9 mouse cellular contexts compared by ENCODE assay signal in genomic region chr1:167259702-167260101, GRCm38 (mm10). TPM values are rescaled to one million over a fixed set of nuclear protein-coding genes. Genes with fewer than 3 reads are reported as not detected.
A peak's percentile ranks its signal among the peaks of the same experiment; 100 is the strongest.
DNase-seq lines count a peak whose midpoint lies in the region; ATAC-seq and TF ChIP-seq lines count a peak whose summit lies in the region.
"Had no signal": no experiment of that assay in that cellular context is flagged by ENCODE, and none has a peak within 500 bp of the region (broad histone marks: within the 10 kb centered on the region; RNA-seq: fewer than 3 reads in every experiment).

No protein-coding gene starts in this region.

- H3K4me1 ChIP-seq in kidney, postnatal 0 days (replicated peaks; ENCODE audit: insufficient read depth, low read length): peaks cover 5% of the 10 kb centered on the region; the same call in 1 of the 2 replicates
- peaks cover 21% of the 10 kb centered on the region for H3K4me1 ChIP-seq in embryonic fibroblast, embryonic 13.5 days (ENCODE audit: control insufficient read depth, insufficient read depth, low read length)

- no peak overlapping the region for H3K4me3 ChIP-seq in kidney, postnatal 0 days (replicated peaks; ENCODE audit: low read depth, low read length)
- no peak overlapping the region for H3K4me3 ChIP-seq in embryonic fibroblast, embryonic 13.5 days (ENCODE audit: insufficient read depth, low read length)

- no peaks in the 10 kb centered on the region for H3K9me3 ChIP-seq in kidney, postnatal 0 days (replicated peaks; ENCODE audit: low read length)

- WGBS in kidney, postnatal 0 days: 58% methylated on average over 10 of the region's 10 CpGs

- no peak overlapping the region for H3K9ac ChIP-seq in kidney, postnatal 0 days (ENCODE audit: low read depth, low read length)

- TF ChIP-seq CTCF in kidney, postnatal 0 days (IDR thresholded peaks at IDR 0.05; ENCODE audit: low read depth): no peak
- no peak for TF ChIP-seq CTCF in embryonic fibroblast, embryonic 13.5 days (IDR thresholded peaks at IDR 0.05; ENCODE audit: borderline replicate concordance, insufficient read depth, low read length)

- no peak overlapping the region for H3K4me2 ChIP-seq in kidney, postnatal 0 days (ENCODE audit: low read length)

- no peak; the same call in 1 of the 2 replicates for ATAC-seq in kidney, postnatal 0 days (replicated peaks; ENCODE audit: low FRiP score, low read depth)

- peak; percentile 47 for DNase-seq in kidney, postnatal 0 days (ENCODE audit: low spot score)
- DNase-seq in kidney, postnatal 25 days: no peak
- DNase-seq in layer of hippocampus, adult 18-20 months (ENCODE audit: low spot score in 2 of 2): peak; percentile 83
- DNase-seq in right cerebral cortex, postnatal 10 days (ENCODE audit: low spot score in 2 of 2): peak; percentile 84 to 91
- no peak for DNase-seq in adrenal gland, postnatal 10 days
- no peak for DNase-seq in T-cell, adult 2 months (ENCODE audit: low spot score)
- no peak for DNase-seq in adrenal gland, adult 8-10 months
- DNase-seq: kidney, postnatal 36 days had no signal

- no peaks in the 10 kb centered on the region for H3K36me3 ChIP-seq in kidney, postnatal 0 days (ENCODE audit: insufficient read depth, low read length)

- H3K27me3 ChIP-seq in kidney, postnatal 0 days (ENCODE audit: insufficient read depth, low read length): no peaks in the 10 kb centered on the region

- no peak overlapping the region for H3K27ac ChIP-seq in kidney, postnatal 0 days
- H3K27ac ChIP-seq in embryonic fibroblast, embryonic 13.5 days (ENCODE audit: insufficient read depth, low read length): peak overlapping the region; percentile 65

- no peak for TF ChIP-seq POLR2A in embryonic fibroblast, embryonic 13.5 days (IDR thresholded peaks at IDR 0.05; ENCODE audit: low read depth, low read length)

RNA-seq across cellular contexts. Expression of gene Uck2, which starts 25.4 kb away (rescaled TPM):
- 50.9 and 51.0 TPM in 2 replicates for polyA plus RNA-seq in kidney, postnatal 0 days (2015; fragmentation: Nextera tagmentation; extraction: Ambion mirVana)
- 132 and 164 TPM in 2 replicates for polyA plus RNA-seq in embryonic fibroblast, embryonic 13.5 days (2011; ENCODE audit: insufficient read length, low read depth, missing spikeins)
- total RNA-seq in layer of hippocampus, adult 18-20 months (2021): 10 to 100 TPM; 28.4 to 35.9 TPM
- 10 to 100 TPM; 51.6 to 53.4 TPM for total RNA-seq in adrenal gland, postnatal 10 days (2021)
- total RNA-seq in adrenal gland, adult 8-10 months (2022): 10 to 100 TPM; 30.9 to 55.9 (median 45.0) TPM

RNA-seq across cellular contexts. Expression of gene Tmco1, which starts 48.5 kb away (rescaled TPM):
- polyA plus RNA-seq in kidney, postnatal 0 days (2015; fragmentation: Nextera tagmentation; extraction: Ambion mirVana): 134 and 137 TPM in 2 replicates
- 81.7 and 105 TPM in 2 replicates for polyA plus RNA-seq in embryonic fibroblast, embryonic 13.5 days (2011; ENCODE audit: insufficient read length, low read depth, missing spikeins)
- total RNA-seq in layer of hippocampus, adult 18-20 months (2021): 10 to 100 TPM; 46.8 to 50.3 TPM
- 100 to 1,000 TPM; 107 to 109 TPM for total RNA-seq in adrenal gland, postnatal 10 days (2021)
- 100 to 1,000 TPM; 145 to 176 (median 155) TPM for total RNA-seq in adrenal gland, adult 8-10 months (2022)

Comparison
In these comparisons a context has a peak if more than half of its experiments do, and no peak if none do; other contexts are left out.
1. DNase-seq: peak in kidney, postnatal 0 days (single experiment), layer of hippocampus, adult 18-20 months (2 of 2) and right cerebral cortex, postnatal 10 days (2 of 2); none in kidney, postnatal 25 days (0 of 2), adrenal gland, postnatal 10 days (single experiment), T-cell, adult 2 months (single experiment) and adrenal gland, adult 8-10 months (single experiment).